Mouse (Mus musculus): ENCODE measurements around the gene Rab25. TPM values are rescaled to one million over a fixed set of nuclear protein-coding genes. Genes with fewer than 3 reads are reported as not detected.
A peak's percentile ranks its signal among the peaks of the same experiment; 100 is the strongest.

The Rab25 gene
- polyA plus RNA-seq, 1 experiment from 2014 or later = 144 TPM

- Histone ChIP-seq H3K9ac (no peak overlapping the region), H3K4me2 (no peak overlapping the region), H3K9me3 (no peaks in the 10 kb centered on the region), H3K4me1 (peaks cover 71% of the 10 kb centered on the region), H3K27me3 (no peaks in the 10 kb centered on the region), H3K36me3 (peaks cover 49% of the 10 kb centered on the region), H3K27ac (peak overlapping the region; percentile 18; the same call in 1 of the 2 replicates), H3K4me3 (no peak overlapping the region)
- ATAC-seq (ENCODE audit: insufficient number of reproducible peaks, low FRiP score, low TSS enrichment, low read depth) = no peak
- WGBS = 61% methylated on average over 9 of the region's 9 CpGs
Observed at GRCm38 (mm10) chr3:88538271-88539145, 9.6 kb downstream of the Rab25 start.

GRCm38 (mm10) chr3:88537146-88537545 lies 11.0 kb downstream of the Rab25 start:
- Histone ChIP-seq H3K4me2 (0 out of 2 replicates have a peak overlapping the region, but pooled peaks have one; percentile 79), H3K4me1 (peaks cover 74% of the 10 kb centered on the region), H3K27ac (peak overlapping the region; percentile 75; the same call in 1 of the 2 replicates), H3K9me3 (no peaks in the 10 kb centered on the region), H3K9ac (no peak overlapping the region), H3K4me3 (peak overlapping the region; percentile 82; the same call in 1 of the 2 replicates), H3K36me3 (peaks cover 47% of the 10 kb centered on the region), H3K27me3 (no peaks in the 10 kb centered on the region)
- WGBS = 70% methylated on average over 6 of the region's 6 CpGs
- ATAC-seq (ENCODE audit: insufficient number of reproducible peaks, low FRiP score, low TSS enrichment, low read depth) = no peak

GRCm38 (mm10) chr3:88536103-88536930 lies 11.8 kb downstream of the Rab25 start:
- Histone ChIP-seq H3K4me1 (peaks cover 70% of the 10 kb centered on the region), H3K36me3 (peaks cover 47% of the 10 kb centered on the region), H3K4me3 (peak overlapping the region; percentile 82), H3K27ac (peak overlapping the region; percentile 75), H3K9me3 (no peaks in the 10 kb centered on the region), H3K9ac (0 out of 2 replicates have a peak overlapping the region, but pooled peaks have one; percentile 23), H3K27me3 (no peaks in the 10 kb centered on the region), H3K4me2 (peak overlapping the region; percentile 79)
- ATAC-seq (ENCODE audit: insufficient number of reproducible peaks, low FRiP score, low TSS enrichment, low read depth) = no peak
- 10% methylated on average over 64 of the region's 64 CpGs for WGBS

GRCm38 (mm10) chr3:88535527-88535926 lies 12.6 kb downstream of the Rab25 start:
- 51% methylated on average over 4 of the region's 4 CpGs for WGBS
- Histone ChIP-seq H3K27me3 (no peaks in the 10 kb centered on the region), H3K4me3 (peak overlapping the region; percentile 82), H3K9me3 (no peaks in the 10 kb centered on the region), H3K27ac (no peak overlapping the region), H3K4me2 (peak overlapping the region; percentile 79), H3K36me3 (peaks cover 41% of the 10 kb centered on the region), H3K4me1 (peaks cover 67% of the 10 kb centered on the region), H3K9ac (no peak overlapping the region)
- ATAC-seq (ENCODE audit: insufficient number of reproducible peaks, low FRiP score, low TSS enrichment, low read depth) = no peak

GRCm38 (mm10) chr3:88535005-88535404 lies 13.1 kb downstream of the Rab25 start:
- Histone ChIP-seq H3K36me3 (peaks cover 36% of the 10 kb centered on the region), H3K4me2 (peak overlapping the region; percentile 79), H3K4me1 (peaks cover 68% of the 10 kb centered on the region), H3K27me3 (no peaks in the 10 kb centered on the region), H3K4me3 (peak overlapping the region; percentile 82), H3K27ac (peak overlapping the region; percentile 97), H3K9ac (0 out of 2 replicates have a peak overlapping the region, but pooled peaks have one; percentile 2), H3K9me3 (no peaks in the 10 kb centered on the region)
- 19% methylated on average over 3 of the region's 3 CpGs for WGBS
- ATAC-seq (ENCODE audit: insufficient number of reproducible peaks, low FRiP score, low TSS enrichment, low read depth) = no peak

- WGBS = 8% methylated on average over 4 of the region's 5 CpGs
- H3K9me3 ChIP-seq = no peaks in the 10 kb centered on the region
- peaks cover 29% of the 10 kb centered on the region for H3K36me3 ChIP-seq
- peaks cover 73% of the 10 kb centered on the region for H3K4me1 ChIP-seq
- H3K27ac ChIP-seq = peak overlapping the region; percentile 97
- peak overlapping the region; percentile 79 for H3K4me2 ChIP-seq
- peak overlapping the region; percentile 83 for H3K9ac ChIP-seq
- peak overlapping the region; percentile 82 for H3K4me3 ChIP-seq
- no peak for ATAC-seq (ENCODE audit: insufficient number of reproducible peaks, low FRiP score, low TSS enrichment, low read depth)
- no peaks in the 10 kb centered on the region for H3K27me3 ChIP-seq
Observed at GRCm38 (mm10) chr3:88533706-88534105, 14.4 kb downstream of the Rab25 start.

- no peaks in the 10 kb centered on the region for H3K9me3 ChIP-seq
- no peaks in the 10 kb centered on the region for H3K27me3 ChIP-seq
- ATAC-seq (ENCODE audit: insufficient number of reproducible peaks, low FRiP score, low TSS enrichment, low read depth) = no peak
- peaks cover 70% of the 10 kb centered on the region for H3K4me1 ChIP-seq
- peak overlapping the region; percentile 83 for H3K9ac ChIP-seq
- H3K27ac ChIP-seq = peak overlapping the region; percentile 97
- WGBS = under 1% methylated on average over 40 of the region's 40 CpGs
- H3K36me3 ChIP-seq = peaks cover 21% of the 10 kb centered on the region
- H3K4me3 ChIP-seq = peak overlapping the region; percentile 82
- H3K4me2 ChIP-seq = peak overlapping the region; percentile 79
Observed at GRCm38 (mm10) chr3:88532689-88533511, 15.2 kb downstream of the Rab25 start.

- Histone ChIP-seq H3K27me3 (no peaks in the 10 kb centered on the region), H3K36me3 (peaks cover 18% of the 10 kb centered on the region), H3K9ac (peak within 1 kb of the TSS; percentile 83), H3K4me1 (peaks cover 70% of the 10 kb centered on the region), H3K9me3 (no peaks in the 10 kb centered on the region), H3K4me2 (peak within 1 kb of the TSS; percentile 79), H3K4me3 (peak within 1 kb of the TSS; percentile 82), H3K27ac (peak within 1 kb of the TSS; percentile 97)
- 2% methylated on average over 29 of the region's 31 CpGs for WGBS
- ATAC-seq (ENCODE audit: insufficient number of reproducible peaks, low FRiP score, low TSS enrichment, low read depth) = no peak
Observed at GRCm38 (mm10) chr3:88532299-88532674, 15.8 kb downstream of the Rab25 start, which contains the start of gene Mex3a. TSS of gene Mex3a (plus strand) at chr3:88532395.

- peaks cover 68% of the 10 kb centered on the region for H3K4me1 ChIP-seq
- H3K27ac ChIP-seq = peak overlapping the region; percentile 97
- peak overlapping the region; percentile 79 for H3K4me2 ChIP-seq
- ATAC-seq (ENCODE audit: insufficient number of reproducible peaks, low FRiP score, low TSS enrichment, low read depth) = peak; percentile 85
- WGBS = under 1% methylated on average over 60 of the region's 63 CpGs
- peak overlapping the region; percentile 82 for H3K4me3 ChIP-seq
- peaks cover 12% of the 10 kb centered on the region for H3K36me3 ChIP-seq
- H3K27me3 ChIP-seq = no peaks in the 10 kb centered on the region
- no peaks in the 10 kb centered on the region for H3K9me3 ChIP-seq
- H3K9ac ChIP-seq = peak overlapping the region; percentile 83
Observed at GRCm38 (mm10) chr3:88531348-88532298, 16.5 kb downstream of the Rab25 start.

GRCm38 (mm10) chr3:88530082-88530864 lies 17.8 kb downstream of the Rab25 start:
- Histone ChIP-seq H3K4me3 (peak overlapping the region; percentile 82), H3K9me3 (no peaks in the 10 kb centered on the region), H3K9ac (peak overlapping the region; percentile 83), H3K27ac (peak overlapping the region; percentile 97), H3K36me3 (peaks cover 5% of the 10 kb centered on the region), H3K4me2 (peak overlapping the region; percentile 79), H3K4me1 (peaks cover 64% of the 10 kb centered on the region), H3K27me3 (no peaks in the 10 kb centered on the region)
- ATAC-seq (ENCODE audit: insufficient number of reproducible peaks, low FRiP score, low TSS enrichment, low read depth) = no peak
- 10% methylated on average over 11 of the region's 11 CpGs for WGBS

Measured in limb, embryonic 15.5 days (tissue).